Mouse (Mus musculus) forebrain, postnatal 0 days (tissue): ENCODE measurements around the gene Ostf1. TPM values are rescaled to one million over a fixed set of nuclear protein-coding genes. Genes with fewer than 3 reads are reported as not detected.

Experiments
- ATAC-seq: fragments of 200-750 bp; cut with Nextera tagmentation; 2 replicates; pipeline ENCODE4 v1.8.0; 2017; ENCODE audit warnings: mild to moderate bottlenecking, moderate library complexity
- DNase-seq: peaks from one replicate; pipeline ENCODE4 v3.0.0-alpha.2; 2015
- H3K27ac ChIP-seq: fragments of 300-500 bp; sonication (generic); 2 replicates; pipeline ENCODE4 v1.5.1; 2014; ENCODE audit warnings: low read depth, mild to moderate bottlenecking, antibody characterized with exemption, low read length, moderate library complexity, mixed read lengths
- H3K27me3 ChIP-seq: fragments of 300-500 bp; sonication (generic); 2 replicates; pipeline ENCODE4 v1.6.1; 2014; ENCODE audit warnings: mild to moderate bottlenecking, low read length, mixed read lengths; ENCODE audit not compliant: insufficient read depth
- H3K36me3 ChIP-seq: fragments of 300-500 bp; sonication (generic); 2 replicates; pipeline ENCODE4 v1.6.1; 2014; ENCODE audit warnings: mild to moderate bottlenecking, moderate library complexity; ENCODE audit not compliant: insufficient read depth
- H3K4me1 ChIP-seq: fragments of 300-500 bp; sonication (generic); 2 replicates; pipeline ENCODE4 v1.6.1; 2014; ENCODE audit warnings: antibody characterized with exemption; ENCODE audit not compliant: insufficient read depth
- H3K4me2 ChIP-seq: fragments of 300-500 bp; sonication (generic); 2 replicates; pipeline ENCODE4 v1.6.1; 2014; ENCODE audit warnings: low read depth, mild to moderate bottlenecking, moderate library complexity
- H3K4me3 ChIP-seq: fragments of 300-500 bp; sonication (generic); 2 replicates; pipeline ENCODE4 v1.5.1; 2014; ENCODE audit warnings: low read depth, low read length, mixed read lengths
- H3K9ac ChIP-seq: fragments of 300-500 bp; sonication (generic); 2 replicates; pipeline ENCODE4 v1.6.1; 2014; ENCODE audit warnings: mild to moderate bottlenecking
- H3K9me3 ChIP-seq: fragments of 300-500 bp; sonication (generic); 2 replicates; pipeline ENCODE4 v1.6.1; 2016; ENCODE audit warnings: low read length
- CTCF ChIP-seq: sonication (generic); IDR thresholded peaks from 2 replicates; pipeline ENCODE4 v1.5.1; 2016; ENCODE audit warnings: antibody characterized with exemption, control low read depth, low read depth
- WGBS: fragments of 180-500 bp; shearing (Covaris S2); extraction: QIAGEN DNeasy Blood & Tissue Kit; methylation state at CpG from one replicate; pipeline ENCODE4 v1.1.7; 2014; 5-methylcytosine and 5-hydroxymethylcytosine counted together
- polyA plus RNA-seq: library from polyadenylated mRNA; unstranded; fragments of >200 nt; fragmentation: Nextera tagmentation; extraction: Ambion mirVana; gene quantifications from 2 replicates; pipeline ENCODE4 v1.2.1, GENCODE M21; 2015
- total RNA-seq: library from RNA; depleted of rRNA; stranded (reverse); fragments of >200 nt; gene quantifications from 2 replicates; pipeline ENCODE4 v1.2.3, GENCODE M21; 2014

Ostf1 gene
- total and polyA plus RNA-seq, 2 experiments from 2014 or later = 30.8 to 37.7 TPM

GRCm38 (mm10) chr19:18653058-18653457, 21.4 kb upstream of the Ostf1 start:
- ATAC-seq (no peak), DNase-seq (no peak)
- H3K9me3 ChIP-seq = no peaks in the 10 kb centered on the region
- no peaks in the 10 kb centered on the region for H3K27me3 ChIP-seq
- H3K4me2 ChIP-seq = no peak overlapping the region
- 77% methylated on average over 6 of the region's 6 CpGs for WGBS
- H3K4me1 ChIP-seq = no peaks in the 10 kb centered on the region
- TF ChIP-seq CTCF = no peak
- no peak overlapping the region for H3K4me3 ChIP-seq
- H3K9ac ChIP-seq = no peak overlapping the region
- H3K36me3 ChIP-seq = no peaks in the 10 kb centered on the region
- H3K27ac ChIP-seq = no peak overlapping the region

GRCm38 (mm10) chr19:18652592-18652991, 21.0 kb upstream of the Ostf1 start:
- WGBS = 64% methylated on average over 4 of the region's 4 CpGs
- H3K27ac ChIP-seq = no peak overlapping the region
- no peak for ATAC-seq

GRCm38 (mm10) chr19:18650473-18650872, 18.9 kb upstream of the Ostf1 start:
- no peak for DNase-seq
- WGBS = 80% methylated on average over 6 of the region's 6 CpGs
- Histone ChIP-seq H3K27me3 (no peaks in the 10 kb centered on the region), H3K9me3 (no peaks in the 10 kb centered on the region), H3K36me3 (no peaks in the 10 kb centered on the region), H3K9ac (no peak overlapping the region), H3K4me1 (no peaks in the 10 kb centered on the region), H3K4me2 (no peak overlapping the region), H3K27ac (no peak overlapping the region), H3K4me3 (no peak overlapping the region)
- no peak for ATAC-seq
- TF ChIP-seq CTCF = no peak

More at GRCm38 (mm10) chr19:18652592-18652991, 21.0 kb upstream of the Ostf1 start:
- Histone ChIP-seq H3K4me3 (no peak overlapping the region), H3K4me1 (no peaks in the 10 kb centered on the region), H3K9me3 (no peaks in the 10 kb centered on the region), H3K27me3 (no peaks in the 10 kb centered on the region), H3K4me2 (no peak overlapping the region), H3K36me3 (no peaks in the 10 kb centered on the region), H3K9ac (no peak overlapping the region)
- DNase-seq = no peak
- no peak for TF ChIP-seq CTCF

GRCm38 (mm10) chr19:18649955-18650354, 18.3 kb upstream of the Ostf1 start:
- H3K9ac ChIP-seq = no peak overlapping the region
- no peak for DNase-seq
- no peak for ATAC-seq
- H3K27me3 ChIP-seq = no peaks in the 10 kb centered on the region
- TF ChIP-seq CTCF = no peak
- H3K27ac ChIP-seq = no peak overlapping the region
- no peak overlapping the region for H3K4me2 ChIP-seq
- H3K9me3 ChIP-seq = no peaks in the 10 kb centered on the region
- H3K36me3 ChIP-seq = no peaks in the 10 kb centered on the region
- no peaks in the 10 kb centered on the region for H3K4me1 ChIP-seq
- WGBS = 82% methylated on average over 4 of the region's 4 CpGs
- H3K4me3 ChIP-seq = no peak overlapping the region

- TF ChIP-seq CTCF = no peak
- no peak overlapping the region for H3K4me2 ChIP-seq
- WGBS = 81% methylated on average over 6 of the region's 6 CpGs
Observed at GRCm38 (mm10) chr19:18648558-18648945, 16.9 kb upstream of the Ostf1 start.

GRCm38 (mm10) chr19:18647775-18648557, 16.3 kb upstream of the Ostf1 start:
- TF ChIP-seq CTCF = no peak
- no peak for DNase-seq
- Histone ChIP-seq H3K4me1 (no peaks in the 10 kb centered on the region), H3K4me3 (no peak overlapping the region), H3K27ac (no peak overlapping the region), H3K9ac (no peak overlapping the region), H3K4me2 (no peak overlapping the region), H3K36me3 (no peaks in the 10 kb centered on the region), H3K27me3 (no peaks in the 10 kb centered on the region), H3K9me3 (no peaks in the 10 kb centered on the region)
- no peak for ATAC-seq
- 84% methylated on average over 9 of the region's 9 CpGs for WGBS

More at GRCm38 (mm10) chr19:18648558-18648945, 16.9 kb upstream of the Ostf1 start:
- H3K9me3 ChIP-seq = no peaks in the 10 kb centered on the region
- no peak for DNase-seq
- H3K27me3 ChIP-seq = no peaks in the 10 kb centered on the region
- no peak overlapping the region for H3K27ac ChIP-seq
- no peak overlapping the region for H3K4me3 ChIP-seq
- H3K36me3 ChIP-seq = no peaks in the 10 kb centered on the region
- no peaks in the 10 kb centered on the region for H3K4me1 ChIP-seq
- no peak for ATAC-seq
- no peak overlapping the region for H3K9ac ChIP-seq

GRCm38 (mm10) chr19:18646853-18647420, 15.3 kb upstream of the Ostf1 start:
- ATAC-seq (no peak), DNase-seq (no peak)
- TF ChIP-seq CTCF = no peak
- WGBS = 75% methylated on average over 5 of the region's 5 CpGs
- no peak overlapping the region for H3K27ac ChIP-seq
- H3K9me3 ChIP-seq = no peaks in the 10 kb centered on the region
- no peaks in the 10 kb centered on the region for H3K27me3 ChIP-seq
- H3K4me1 ChIP-seq = no peaks in the 10 kb centered on the region
- no peak overlapping the region for H3K4me2 ChIP-seq
- H3K4me3 ChIP-seq = no peak overlapping the region
- no peak overlapping the region for H3K9ac ChIP-seq
- H3K36me3 ChIP-seq = no peaks in the 10 kb centered on the region
